Mouse (Mus musculus) cerebellum, adult 9-10 months (tissue): ENCODE measurements around the gene Nup35.

Experiments used
- DNase-seq: peaks from one replicate; pipeline ENCODE4 v3.0.0; 2022

Gene Nup35

GRCm38 (mm10) chr2:80638364-80639241, 21.6 kb downstream of the Nup35 start:
- DNase-seq, result peak; percentile 94

GRCm38 (mm10) chr2:80639398-80639797, 22.4 kb downstream of the Nup35 start:
- peak; percentile 18 for DNase-seq

- no peak for DNase-seq
Measured at GRCm38 (mm10) chr2:80639864-80640263, 22.8 kb downstream of the Nup35 start.

GRCm38 (mm10) chr2:80661414-80661813, 44.4 kb downstream of the Nup35 start:
- no peak for DNase-seq

- no peak for DNase-seq
Measured at GRCm38 (mm10) chr2:80662682-80663081, 45.6 kb downstream of the Nup35 start.

GRCm38 (mm10) chr2:80667396-80667964, 50.4 kb downstream of the Nup35 start:
- DNase-seq, result peak; percentile 45

GRCm38 (mm10) chr2:80669868-80670666, 53.0 kb downstream of the Nup35 start:
- no peak for DNase-seq

GRCm38 (mm10) chr2:80678803-80679202, 61.8 kb downstream of the Nup35 start:
- DNase-seq, result no peak

GRCm38 (mm10) chr2:80683727-80684239, 66.7 kb downstream of the Nup35 start:
- no peak for DNase-seq

- DNase-seq, result no peak
Measured at GRCm38 (mm10) chr2:80684396-80685071, 67.5 kb downstream of the Nup35 start.

- DNase-seq, result no peak
Measured at GRCm38 (mm10) chr2:80688261-80688660, 71.2 kb downstream of the Nup35 start.

GRCm38 (mm10) chr2:80707429-80707828, 90.4 kb downstream of the Nup35 start:
- no peak for DNase-seq
